Mouse (Mus musculus) thymus, postnatal 36 days (tissue): ENCODE data around the gene Fam43b.

ENCODE experiments used
- DNase-seq, 2 experiments: peaks; one replicate each; pipeline ENCODE4 v3.0.0; 2022; ENCODE audit warnings: mixed read lengths in 2 of 2

Fam43b gene

DNA sequence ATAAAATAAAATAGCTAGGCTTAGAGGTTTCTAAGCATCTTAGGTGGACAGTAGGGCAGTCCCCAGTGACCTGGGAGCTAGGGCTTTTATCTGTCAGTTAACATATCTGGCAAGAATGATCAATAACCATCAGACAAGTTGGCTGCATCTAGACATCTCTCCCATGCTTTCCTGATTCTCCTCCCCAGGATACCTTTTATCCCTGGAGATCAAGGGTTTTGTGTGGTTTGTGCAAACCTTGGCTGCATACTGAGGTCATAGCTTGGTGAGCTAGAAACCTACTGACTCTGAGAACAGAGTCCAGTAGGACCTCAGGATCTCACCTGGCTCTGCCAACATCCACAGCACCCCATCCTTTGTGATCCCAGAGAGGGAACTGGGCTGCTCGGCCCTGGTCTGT is 49.0 kb downstream of the Fam43b start:
- no peak for DNase-seq

DNA sequence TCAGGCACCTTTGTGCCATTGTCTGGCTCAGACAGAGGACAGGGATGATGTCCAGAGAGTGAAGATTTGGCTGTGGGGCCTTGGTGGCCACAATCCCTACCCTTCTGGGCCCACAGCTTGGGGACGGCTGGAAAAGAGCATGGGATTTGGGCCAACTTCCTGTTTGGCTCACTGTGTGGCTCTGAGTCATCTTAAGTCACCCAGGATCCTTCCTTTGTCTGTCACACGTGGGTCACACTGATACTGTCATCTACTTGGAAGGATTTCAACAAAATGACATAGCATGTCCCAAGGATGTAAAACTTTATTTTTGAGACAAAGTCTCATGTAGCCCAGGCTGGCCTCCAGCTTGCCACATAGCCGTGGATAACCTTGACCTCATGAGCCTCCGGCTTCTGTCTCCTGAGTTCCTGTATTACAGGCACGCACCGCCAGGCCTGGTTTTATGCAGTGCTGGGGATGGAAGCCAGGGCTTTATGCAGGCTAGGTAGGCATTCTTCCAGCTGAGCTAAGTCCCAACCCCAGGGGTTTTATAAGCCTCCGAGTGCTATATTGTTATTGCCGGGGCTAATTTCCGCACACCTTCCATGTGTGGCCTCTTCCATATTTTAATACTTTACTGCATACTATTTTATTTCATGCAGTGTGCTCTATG is 51.3 kb downstream of the Fam43b start:
- DNase-seq, result no peak
